Mouse (Mus musculus): ENCODE measurements around the gene Echdc3. TPM values are rescaled to one million over a fixed set of nuclear protein-coding genes. Genes with fewer than 3 reads are reported as not detected.

Gene Echdc3
- polyA plus RNA-seq, 1 experiment from 2014 or later, result 10.6 TPM

DNA sequence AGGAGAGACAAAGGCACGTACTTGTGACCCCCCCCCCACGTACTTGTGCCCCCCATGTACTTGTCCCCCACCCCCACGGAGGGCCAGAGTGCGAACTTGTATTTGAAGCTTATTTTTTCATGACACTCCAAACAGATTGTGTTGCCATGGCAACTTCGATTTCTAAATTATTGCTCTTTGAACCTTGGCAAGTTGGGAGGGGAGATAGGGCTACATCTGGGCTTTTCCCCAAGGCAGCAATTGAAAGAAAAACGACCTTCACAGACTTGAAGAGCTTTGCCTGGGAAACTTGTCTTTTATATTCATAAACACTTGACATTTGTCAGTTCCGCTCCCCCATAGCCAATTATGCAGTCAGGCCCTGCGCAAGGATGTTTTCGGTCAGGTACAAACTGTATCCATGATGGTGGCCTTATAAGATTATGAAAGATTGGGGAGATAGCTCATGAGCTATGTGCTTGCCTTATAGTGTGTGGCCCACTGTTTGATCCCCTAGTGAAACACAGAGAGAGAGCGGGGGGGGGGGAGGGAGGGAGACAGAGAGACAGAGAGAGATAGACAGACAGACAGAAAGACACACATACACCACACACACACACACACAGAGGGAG lies 16.4 kb downstream of the Echdc3 start:
- H3K27me3 ChIP-seq (ENCODE audit: insufficient read depth, low read length), result no peaks in the 10 kb centered on the region
- H3K9me3 ChIP-seq (ENCODE audit: low read length), result no peaks in the 10 kb centered on the region
- H3K4me1 ChIP-seq (ENCODE audit: insufficient read depth, low read length), result peaks cover 13% of the 10 kb centered on the region; the same call in 1 of the 2 replicates
- 43% methylated on average over 9 of the region's 10 CpGs for WGBS
- no peak overlapping the region for H3K9ac ChIP-seq (replicated peaks; ENCODE audit: low read length)
- H3K4me3 ChIP-seq (ENCODE audit: low read length), result no peak overlapping the region
- ATAC-seq (ENCODE audit: low FRiP score, low TSS enrichment), result no peak
- no peaks in the 10 kb centered on the region for H3K36me3 ChIP-seq (ENCODE audit: insufficient read depth, low read length)
- H3K4me2 ChIP-seq (replicated peaks; ENCODE audit: low read depth, low read length), result no peak overlapping the region
- H3K27ac ChIP-seq (ENCODE audit: low read length), result no peak overlapping the region

GRCm38 (mm10) chr2:6195468-6196239 lies 17.2 kb downstream of the Echdc3 start:
- no peak overlapping the region for H3K4me2 ChIP-seq (replicated peaks; ENCODE audit: low read depth, low read length)

GRCm38 (mm10) chr2:6194497-6194896 lies 18.3 kb downstream of the Echdc3 start:
- 69% methylated on average over 7 of the region's 7 CpGs for WGBS
- ATAC-seq (ENCODE audit: low FRiP score, low TSS enrichment), result no peak
- H3K27ac ChIP-seq (ENCODE audit: low read length), result no peak overlapping the region

More at GRCm38 (mm10) chr2:6195468-6196239, 17.2 kb downstream of the Echdc3 start:
- Histone ChIP-seq H3K9ac (replicated peaks; ENCODE audit: low read length) (no peak overlapping the region), H3K27ac (ENCODE audit: low read length) (no peak overlapping the region), H3K36me3 (ENCODE audit: insufficient read depth, low read length) (no peaks in the 10 kb centered on the region), H3K4me3 (ENCODE audit: low read length) (no peak overlapping the region), H3K9me3 (ENCODE audit: low read length) (no peaks in the 10 kb centered on the region), H3K27me3 (ENCODE audit: insufficient read depth, low read length) (no peaks in the 10 kb centered on the region), H3K4me1 (ENCODE audit: insufficient read depth, low read length) (peaks cover 13% of the 10 kb centered on the region; the same call in 1 of the 2 replicates)
- ATAC-seq (ENCODE audit: low FRiP score, low TSS enrichment), result no peak
- WGBS, result 50% methylated on average over 15 of the region's 15 CpGs

GRCm38 (mm10) chr2:6193591-6193973 lies 19.3 kb downstream of the Echdc3 start:
- H3K27ac ChIP-seq (ENCODE audit: low read length), result no peak overlapping the region
- no peaks in the 10 kb centered on the region for H3K9me3 ChIP-seq (ENCODE audit: low read length)
- no peak overlapping the region for H3K4me3 ChIP-seq (ENCODE audit: low read length)
- H3K36me3 ChIP-seq (ENCODE audit: insufficient read depth, low read length), result no peaks in the 10 kb centered on the region
- no peak overlapping the region for H3K4me2 ChIP-seq (replicated peaks; ENCODE audit: low read depth, low read length)
- ATAC-seq (ENCODE audit: low FRiP score, low TSS enrichment), result no peak
- H3K4me1 ChIP-seq (ENCODE audit: insufficient read depth, low read length), result peaks cover 13% of the 10 kb centered on the region; the same call in 1 of the 2 replicates
- H3K27me3 ChIP-seq (ENCODE audit: insufficient read depth, low read length), result no peaks in the 10 kb centered on the region
- H3K9ac ChIP-seq (replicated peaks; ENCODE audit: low read length), result no peak overlapping the region
- WGBS, result 47% methylated on average over 10 of the region's 10 CpGs

More at GRCm38 (mm10) chr2:6194497-6194896, 18.3 kb downstream of the Echdc3 start:
- H3K4me1 ChIP-seq (ENCODE audit: insufficient read depth, low read length), result peaks cover 13% of the 10 kb centered on the region; the same call in 1 of the 2 replicates
- H3K9me3 ChIP-seq (ENCODE audit: low read length), result no peaks in the 10 kb centered on the region
- no peak overlapping the region for H3K4me2 ChIP-seq (replicated peaks; ENCODE audit: low read depth, low read length)
- H3K4me3 ChIP-seq (ENCODE audit: low read length), result no peak overlapping the region
- no peaks in the 10 kb centered on the region for H3K27me3 ChIP-seq (ENCODE audit: insufficient read depth, low read length)
- H3K36me3 ChIP-seq (ENCODE audit: insufficient read depth, low read length), result no peaks in the 10 kb centered on the region
- H3K9ac ChIP-seq (replicated peaks; ENCODE audit: low read length), result no peak overlapping the region

- Histone ChIP-seq H3K9ac (replicated peaks; ENCODE audit: low read length) (no peak overlapping the region), H3K27me3 (ENCODE audit: insufficient read depth, low read length) (no peaks in the 10 kb centered on the region), H3K36me3 (ENCODE audit: insufficient read depth, low read length) (no peaks in the 10 kb centered on the region), H3K4me3 (ENCODE audit: low read length) (no peak overlapping the region), H3K4me1 (ENCODE audit: insufficient read depth, low read length) (peaks cover 13% of the 10 kb centered on the region; the same call in 1 of the 2 replicates), H3K9me3 (ENCODE audit: low read length) (no peaks in the 10 kb centered on the region), H3K4me2 (replicated peaks; ENCODE audit: low read depth, low read length) (no peak overlapping the region), H3K27ac (ENCODE audit: low read length) (no peak overlapping the region)
- WGBS, result 74% methylated on average over 20 of the region's 20 CpGs
- peak; percentile 23; the same call in 1 of the 2 replicates for ATAC-seq (ENCODE audit: low FRiP score, low TSS enrichment)
Measured at GRCm38 (mm10) chr2:6192820-6193590, 19.8 kb downstream of the Echdc3 start.

- ATAC-seq (ENCODE audit: low FRiP score, low TSS enrichment), result no peak
- Histone ChIP-seq H3K9ac (replicated peaks; ENCODE audit: low read length) (no peak overlapping the region), H3K27me3 (ENCODE audit: insufficient read depth, low read length) (no peaks in the 10 kb centered on the region), H3K36me3 (ENCODE audit: insufficient read depth, low read length) (no peaks in the 10 kb centered on the region), H3K4me1 (ENCODE audit: insufficient read depth, low read length) (peaks cover 12% of the 10 kb centered on the region; the same call in 1 of the 2 replicates), H3K4me3 (ENCODE audit: low read length) (no peak overlapping the region), H3K9me3 (ENCODE audit: low read length) (no peaks in the 10 kb centered on the region), H3K4me2 (replicated peaks; ENCODE audit: low read depth, low read length) (no peak overlapping the region), H3K27ac (ENCODE audit: low read length) (no peak overlapping the region)
- WGBS, result 91% methylated on average over 6 of the region's 6 CpGs
Measured at GRCm38 (mm10) chr2:6190036-6190435, 22.8 kb downstream of the Echdc3 start.

DNA sequence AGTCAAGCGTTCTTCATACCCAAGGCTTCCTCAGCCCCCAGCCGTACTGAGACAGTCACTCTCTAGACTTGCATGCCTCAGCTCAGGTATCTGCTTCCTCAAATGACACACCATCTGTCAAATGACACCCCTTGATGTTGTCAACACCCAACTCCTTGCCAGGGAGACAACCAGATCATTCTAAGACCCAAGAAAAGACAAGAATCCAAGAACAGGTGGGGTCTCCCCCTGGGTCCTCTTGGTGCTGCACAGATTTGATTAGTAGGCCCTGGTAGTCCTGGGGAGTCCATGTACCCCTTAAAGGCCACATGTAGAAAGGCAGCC lies 23.2 kb downstream of the Echdc3 start:
- 58% methylated on average over 2 of the region's 2 CpGs for WGBS
- H3K36me3 ChIP-seq (ENCODE audit: insufficient read depth, low read length), result no peaks in the 10 kb centered on the region
- 0 out of 2 replicates have a peak, but pooled peaks have one; percentile 18 for ATAC-seq (ENCODE audit: low FRiP score, low TSS enrichment)
- H3K4me1 ChIP-seq (ENCODE audit: insufficient read depth, low read length), result peaks cover 12% of the 10 kb centered on the region; the same call in 1 of the 2 replicates
- H3K4me2 ChIP-seq (replicated peaks; ENCODE audit: low read depth, low read length), result no peak overlapping the region
- H3K9me3 ChIP-seq (ENCODE audit: low read length), result peaks cover 2% of the 10 kb centered on the region
- no peak overlapping the region for H3K4me3 ChIP-seq (ENCODE audit: low read length)
- peak overlapping the region; percentile 48; the same call in 1 of the 2 replicates for H3K27ac ChIP-seq (ENCODE audit: low read length)
- H3K9ac ChIP-seq (replicated peaks; ENCODE audit: low read length), result no peak overlapping the region
- no peaks in the 10 kb centered on the region for H3K27me3 ChIP-seq (ENCODE audit: insufficient read depth, low read length)

- H3K36me3 ChIP-seq (ENCODE audit: insufficient read depth, low read length), result no peaks in the 10 kb centered on the region
- no peak overlapping the region for H3K9ac ChIP-seq (replicated peaks; ENCODE audit: low read length)
- H3K4me1 ChIP-seq (ENCODE audit: insufficient read depth, low read length), result peaks cover 12% of the 10 kb centered on the region; the same call in 1 of the 2 replicates
- H3K9me3 ChIP-seq (ENCODE audit: low read length), result peaks cover 4% of the 10 kb centered on the region
- no peaks in the 10 kb centered on the region for H3K27me3 ChIP-seq (ENCODE audit: insufficient read depth, low read length)
- H3K4me2 ChIP-seq (replicated peaks; ENCODE audit: low read depth, low read length), result no peak overlapping the region
- 61% methylated on average over 11 of the region's 11 CpGs for WGBS
- ATAC-seq (ENCODE audit: low FRiP score, low TSS enrichment), result peak; percentile 85
- H3K27ac ChIP-seq (ENCODE audit: low read length), result peak overlapping the region; percentile 48; the same call in 1 of the 2 replicates
- no peak overlapping the region for H3K4me3 ChIP-seq (ENCODE audit: low read length)
Measured at GRCm38 (mm10) chr2:6188891-6189674, 23.8 kb downstream of the Echdc3 start.

- Histone ChIP-seq H3K9me3 (ENCODE audit: low read length) (peaks cover 4% of the 10 kb centered on the region), H3K27ac (ENCODE audit: low read length) (peak overlapping the region; percentile 61), H3K36me3 (ENCODE audit: insufficient read depth, low read length) (no peaks in the 10 kb centered on the region), H3K4me1 (ENCODE audit: insufficient read depth, low read length) (peaks cover 9% of the 10 kb centered on the region; the same call in 1 of the 2 replicates), H3K27me3 (ENCODE audit: insufficient read depth, low read length) (no peaks in the 10 kb centered on the region), H3K4me3 (ENCODE audit: low read length) (no peak overlapping the region), H3K9ac (replicated peaks; ENCODE audit: low read length) (no peak overlapping the region), H3K4me2 (replicated peaks; ENCODE audit: low read depth, low read length) (0 out of 2 replicates have a peak overlapping the region, but pooled peaks have one; percentile 10)
- peak; percentile 70 for ATAC-seq (ENCODE audit: low FRiP score, low TSS enrichment)
- WGBS, result 42% methylated on average over 11 of the region's 11 CpGs
Measured at GRCm38 (mm10) chr2:6187418-6187817, 25.4 kb downstream of the Echdc3 start.
